Mouse (Mus musculus) G1E (cell line): ENCODE measurements at regions not wholly inside any gene's neighbourhood (a gene's known extent, or its start where the extent isn't known, plus 50 kb on each side); places are given as distances from the start of the nearest gene placed in this dataset.

Experiments used
- ATAC-seq: 2 replicates; pipeline ENCODE4 v1.8.0; 2016; ENCODE audit warnings: mild to moderate bottlenecking; ENCODE audit not compliant: insufficient number of reproducible peaks, poor library complexity, low FRiP score, severe bottlenecking; ENCODE audit errors: extremely low read depth
- DNase-seq: peaks from one replicate; pipeline ENCODE4 v3.0.0; 2012; ENCODE audit warnings: low spot score
- H3K27me3 ChIP-seq: 2 replicates; pipeline ENCODE4 v1.6.1; 2012; ENCODE audit warnings: mild to moderate bottlenecking, low read length, inconsistent platforms; ENCODE audit not compliant: insufficient read depth
- H3K36me3 ChIP-seq: replicated peaks from 2 replicates; pipeline ENCODE3; 2012; ENCODE audit warnings: mild to moderate bottlenecking, inconsistent platforms
- H3K4me1 ChIP-seq: 2 replicates; pipeline ENCODE4 v1.6.1; 2012; ENCODE audit warnings: low read depth, low read length, inconsistent platforms, mixed read lengths; ENCODE audit not compliant: insufficient read depth
- H3K4me3 ChIP-seq: 2 replicates; pipeline ENCODE4 v1.5.1; 2012; ENCODE audit warnings: low read depth, mild to moderate bottlenecking, inconsistent platforms, low read length, moderate library complexity, mixed read lengths
- H3K9me3 ChIP-seq: replicated peaks from 2 replicates; pipeline ENCODE4 v1.6.1; 2012; ENCODE audit warnings: inconsistent platforms
- CTCF ChIP-seq: IDR thresholded peaks from 2 replicates; pipeline ENCODE4 v1.5.1; 2012; ENCODE audit warnings: low read depth, low read length, inconsistent platforms, mixed read lengths
- GATA1 ChIP-seq: IDR thresholded peaks from 2 replicates; pipeline ENCODE4 v1.6.1; 2012; ENCODE audit warnings: borderline replicate concordance, low read length, inconsistent platforms, mixed read lengths
- GATA2 ChIP-seq: IDR thresholded peaks from 2 replicates; pipeline ENCODE4 v1.6.1; 2012; ENCODE audit warnings: low read depth, low read length, inconsistent platforms, borderline replicate concordance
- POLR2AphosphoS5 ChIP-seq: IDR thresholded peaks from 2 replicates; pipeline ENCODE4 v1.6.1; 2012; ENCODE audit warnings: low read depth, low read length, inconsistent platforms; ENCODE audit not compliant: insufficient replicate concordance
- TAL1 ChIP-seq: conservative IDR thresholded peaks from 2 replicates; pipeline ENCODE4 v1.6.1; 2012; ENCODE audit warnings: low read depth, low read length, inconsistent platforms, mixed read lengths

DNA sequence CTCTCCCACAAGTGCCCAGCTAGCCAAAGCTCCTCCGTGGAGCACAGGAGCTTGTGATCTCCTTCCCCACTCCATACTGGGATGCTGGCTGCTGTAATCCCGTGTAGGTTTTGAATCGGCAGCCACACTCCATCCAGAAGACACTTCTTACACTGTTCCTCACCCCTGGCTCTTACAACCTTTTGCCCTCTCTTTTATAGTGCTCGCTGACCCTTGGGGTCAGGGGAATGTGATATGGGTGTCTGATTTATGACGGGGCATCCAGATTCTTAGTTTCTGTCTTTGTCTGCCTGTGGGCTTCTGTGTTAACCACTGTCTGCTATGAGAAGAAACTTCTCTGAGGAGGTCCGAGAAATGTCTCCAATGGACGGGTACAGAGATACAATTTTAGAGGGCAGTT lies 216.3 kb upstream of the Prickle1 start:
- H3K36me3 ChIP-seq = no peaks in the 10 kb centered on the region
- ATAC-seq (no peak), DNase-seq (no peak)
- no peaks in the 10 kb centered on the region for H3K27me3 ChIP-seq
- no peak overlapping the region for H3K4me3 ChIP-seq
- H3K9me3 ChIP-seq = peaks cover 31% of the 10 kb centered on the region
- H3K4me1 ChIP-seq = no peaks in the 10 kb centered on the region
- TF ChIP-seq CTCF (no peak), GATA1 (no peak), TAL1 (no peak), POLR2AphosphoS5 (no peak), GATA2 (no peak)

DNA sequence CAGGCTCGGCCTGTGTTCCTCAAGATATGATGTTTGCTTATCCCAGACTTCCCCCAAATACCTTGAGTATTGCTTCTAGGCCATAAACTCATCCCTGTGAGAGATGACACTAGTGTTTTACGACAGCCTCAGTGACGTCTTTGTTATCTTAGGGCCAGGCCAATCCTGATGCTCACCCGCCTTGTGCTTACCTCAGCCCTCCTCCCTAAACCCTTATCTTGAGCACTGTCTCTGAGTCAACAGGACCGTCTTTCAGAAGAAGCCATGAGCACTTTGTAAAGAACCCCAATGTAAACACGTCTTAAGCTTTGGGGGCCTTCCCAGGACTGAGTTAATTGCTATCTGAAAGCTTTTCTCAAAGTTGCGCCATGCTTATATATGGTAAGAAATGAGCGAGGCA lies 212.3 kb upstream of the Prickle1 start:
- no peak overlapping the region for H3K4me3 ChIP-seq
- no peaks in the 10 kb centered on the region for H3K4me1 ChIP-seq
- ATAC-seq (no peak), DNase-seq (no peak)
- no peaks in the 10 kb centered on the region for H3K27me3 ChIP-seq
- peaks cover 35% of the 10 kb centered on the region for H3K9me3 ChIP-seq
- TF ChIP-seq CTCF (no peak), POLR2AphosphoS5 (no peak), GATA2 (no peak), GATA1 (no peak)
- no peaks in the 10 kb centered on the region for H3K36me3 ChIP-seq

DNA sequence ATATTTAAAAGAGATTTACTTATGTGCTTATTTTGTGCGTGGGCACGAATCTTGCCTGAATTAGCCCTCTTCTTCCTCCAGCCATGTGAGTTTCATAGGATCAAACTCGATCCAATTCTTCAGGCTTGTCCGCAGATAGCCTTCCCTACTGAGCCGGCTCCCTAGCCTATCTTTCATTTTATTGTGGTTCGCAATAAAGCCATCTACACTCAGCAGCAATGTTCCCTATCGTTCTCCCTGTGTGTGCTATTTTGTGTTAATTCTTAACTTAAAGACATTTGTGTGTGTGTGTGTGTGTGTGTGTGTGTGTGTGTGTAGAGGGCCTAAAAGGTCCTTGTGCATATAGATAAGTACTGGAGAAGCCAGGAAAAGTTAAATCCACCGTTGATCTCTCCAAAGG lies 211.8 kb upstream of the Prickle1 start:
- TF ChIP-seq GATA1 (no peak), POLR2AphosphoS5 (no peak), CTCF (no peak), GATA2 (no peak)
- H3K36me3 ChIP-seq = no peaks in the 10 kb centered on the region
- H3K4me1 ChIP-seq = no peaks in the 10 kb centered on the region

DNA sequence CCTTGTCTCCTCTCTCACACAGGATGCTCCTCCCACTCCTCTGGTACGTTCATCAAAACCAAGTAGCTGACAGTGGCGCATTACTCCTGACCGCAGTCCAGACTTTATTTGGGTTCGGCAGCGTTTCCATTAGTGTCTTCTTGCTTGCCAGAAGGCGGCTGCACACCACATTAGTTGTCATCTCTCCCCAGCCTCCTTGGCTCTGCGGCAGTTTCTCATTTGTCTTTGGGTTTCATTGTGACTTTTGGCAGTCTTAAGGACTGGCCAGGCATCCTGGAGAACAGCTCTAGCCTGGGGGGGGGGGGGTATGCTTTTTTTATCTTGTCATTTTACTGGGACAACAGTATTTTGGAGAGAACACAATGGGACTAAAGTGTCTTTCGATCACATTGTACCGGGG lies 209.0 kb upstream of the Prickle1 start:
- TF ChIP-seq POLR2AphosphoS5 (no peak), GATA1 (no peak), CTCF (no peak), GATA2 (no peak), TAL1 (no peak)
- Histone ChIP-seq H3K4me3 (no peak overlapping the region), H3K4me1 (no peaks in the 10 kb centered on the region), H3K9me3 (peaks cover 37% of the 10 kb centered on the region), H3K36me3 (no peaks in the 10 kb centered on the region), H3K27me3 (no peaks in the 10 kb centered on the region)
- DNase-seq (no peak), ATAC-seq (no peak)

More for the DNA sequence above, 211.8 kb upstream of the Prickle1 start:
- Histone ChIP-seq H3K9me3 (peaks cover 32% of the 10 kb centered on the region), H3K4me3 (no peak overlapping the region), H3K27me3 (no peaks in the 10 kb centered on the region)
- DNase-seq (no peak), ATAC-seq (no peak)

DNA sequence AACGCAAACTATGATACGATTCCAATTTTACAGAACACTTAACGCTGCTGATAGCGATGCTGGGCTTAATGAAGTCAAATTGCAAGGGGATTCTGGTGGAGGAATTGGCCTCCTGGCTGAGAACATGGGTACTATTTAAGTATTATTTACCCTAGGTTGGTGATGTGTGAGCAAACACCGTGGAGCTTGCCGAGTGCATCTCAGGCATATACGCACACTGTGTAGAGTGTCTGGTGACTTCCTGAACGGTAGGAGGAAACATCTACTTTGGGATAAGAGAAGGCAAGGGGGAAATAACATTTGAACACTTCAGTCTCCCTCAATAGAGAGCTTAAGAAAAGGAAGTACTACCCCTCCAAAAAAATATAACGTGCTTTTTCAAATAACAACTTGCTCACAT lies 194.8 kb upstream of the Prickle1 start:
- peaks cover 50% of the 10 kb centered on the region for H3K9me3 ChIP-seq
- ATAC-seq (no peak), DNase-seq (no peak)
- no peak overlapping the region for H3K4me3 ChIP-seq
- no peaks in the 10 kb centered on the region for H3K4me1 ChIP-seq
- H3K36me3 ChIP-seq = no peaks in the 10 kb centered on the region
- TF ChIP-seq GATA2 (no peak), CTCF (no peak), TAL1 (no peak), POLR2AphosphoS5 (no peak), GATA1 (no peak)
- no peaks in the 10 kb centered on the region for H3K27me3 ChIP-seq

DNA sequence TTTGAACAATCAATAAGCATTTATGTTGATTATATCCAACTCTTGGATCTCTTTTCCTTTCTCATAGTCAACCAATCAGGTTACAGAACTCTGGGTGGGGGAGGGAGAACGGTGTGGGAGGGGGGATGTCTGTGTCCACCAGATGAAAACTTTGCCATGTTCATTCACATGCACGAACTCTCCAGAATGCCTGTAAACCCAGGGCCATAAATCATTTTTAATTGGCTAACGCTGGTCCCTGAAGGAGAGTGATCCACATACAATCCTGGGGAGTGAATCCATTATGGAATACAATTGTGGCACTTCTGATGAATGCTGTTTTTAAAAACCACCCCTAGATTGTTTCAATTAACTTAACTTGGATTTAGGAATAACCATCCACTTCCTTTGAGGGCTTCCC lies 194.1 kb upstream of the Prickle1 start:
- Histone ChIP-seq H3K9me3 (peaks cover 58% of the 10 kb centered on the region), H3K4me3 (no peak overlapping the region), H3K4me1 (no peaks in the 10 kb centered on the region), H3K36me3 (no peaks in the 10 kb centered on the region), H3K27me3 (no peaks in the 10 kb centered on the region)
- DNase-seq (no peak), ATAC-seq (no peak)
- TF ChIP-seq GATA2 (no peak), GATA1 (no peak), POLR2AphosphoS5 (no peak), CTCF (no peak), TAL1 (no peak)

DNA sequence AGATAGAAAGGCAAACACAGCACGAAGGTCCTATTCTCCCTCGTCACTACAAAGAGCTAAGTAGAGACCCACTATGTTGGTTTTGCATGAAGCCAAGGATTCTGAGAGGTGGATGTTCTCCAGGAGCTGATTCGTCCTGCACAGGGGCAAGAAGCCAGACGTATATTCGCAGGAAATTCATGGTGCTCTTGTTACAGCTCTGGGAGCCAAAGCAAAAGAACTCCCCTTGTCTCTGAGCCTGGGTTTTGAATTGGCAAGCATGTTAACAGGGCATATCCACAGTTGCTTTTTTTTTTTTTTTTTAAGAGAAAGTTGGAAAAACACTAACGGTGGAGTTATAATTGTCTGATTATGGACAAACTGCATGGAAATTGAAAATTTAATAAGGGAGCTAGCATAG lies 191.7 kb upstream of the Prickle1 start:
- Histone ChIP-seq H3K4me1 (no peaks in the 10 kb centered on the region), H3K27me3 (no peaks in the 10 kb centered on the region), H3K9me3 (peaks cover 59% of the 10 kb centered on the region), H3K4me3 (no peak overlapping the region), H3K36me3 (no peaks in the 10 kb centered on the region)
- TF ChIP-seq CTCF (no peak), GATA1 (no peak), TAL1 (no peak), POLR2AphosphoS5 (no peak), GATA2 (no peak)
- no peak for DNase-seq
- ATAC-seq = no peak
